Mouse (Mus musculus): ENCODE measurements around the gene Chek2. TPM values are rescaled to one million over a fixed set of nuclear protein-coding genes. Genes with fewer than 3 reads are reported as not detected.
A peak's percentile ranks its signal among the peaks of the same experiment; 100 is the strongest.
"Not testable (repeated sequence)": the region's sequence is repeated elsewhere in the genome, so short reads cannot be mapped to it uniquely, and the experiment has no call there.

The Chek2 gene
- polyA plus RNA-seq, 1 experiment, result 0.50 TPM

- Histone ChIP-seq H3K27me3 (ENCODE audit: control insufficient read depth) (no peaks in the 10 kb centered on the region), H3K4me1 (ENCODE audit: control insufficient read depth) (no peaks in the 10 kb centered on the region), H3K4me3 (replicated peaks) (no peak overlapping the region), H3K9me3 (ENCODE audit: control insufficient read depth, low read length) (no peaks in the 10 kb centered on the region), H3K36me3 (ENCODE audit: control insufficient read depth) (peaks cover 98% of the 10 kb centered on the region)
- TF ChIP-seq GATA1 (IDR thresholded peaks at IDR 0.05; ENCODE audit: low read length) (no peak), TAL1 (IDR thresholded peaks at IDR 0.05; ENCODE audit: low read length) (no peak)
Observed at GRCm38 (mm10) chr5:110868460-110868859, 28.7 kb downstream of the Chek2 start.

- H3K4me3 ChIP-seq (replicated peaks), result no peak overlapping the region
- H3K4me1 ChIP-seq (ENCODE audit: control insufficient read depth), result no peaks in the 10 kb centered on the region
- TF ChIP-seq TAL1 (IDR thresholded peaks at IDR 0.05; ENCODE audit: low read length) (no peak), GATA1 (IDR thresholded peaks at IDR 0.05; ENCODE audit: low read length) (no peak)
- peaks cover 97% of the 10 kb centered on the region for H3K36me3 ChIP-seq (ENCODE audit: control insufficient read depth)
- H3K27me3 ChIP-seq (ENCODE audit: control insufficient read depth), result no peaks in the 10 kb centered on the region
- H3K9me3 ChIP-seq (ENCODE audit: control insufficient read depth, low read length), result no peaks in the 10 kb centered on the region
Observed at GRCm38 (mm10) chr5:110869242-110869669, 29.5 kb downstream of the Chek2 start.

- Histone ChIP-seq H3K27me3 (ENCODE audit: control insufficient read depth) (no peaks in the 10 kb centered on the region), H3K4me1 (ENCODE audit: control insufficient read depth) (peaks cover 10% of the 10 kb centered on the region), H3K4me3 (replicated peaks) (no peak overlapping the region), H3K36me3 (ENCODE audit: control insufficient read depth) (peaks cover 82% of the 10 kb centered on the region), H3K9me3 (ENCODE audit: control insufficient read depth, low read length) (no peaks in the 10 kb centered on the region)
- TF ChIP-seq TAL1 (IDR thresholded peaks at IDR 0.05; ENCODE audit: low read length) (no peak), GATA1 (IDR thresholded peaks at IDR 0.05; ENCODE audit: low read length) (no peak)
Observed at GRCm38 (mm10) chr5:110873160-110873559, 33.4 kb downstream of the Chek2 start.

GRCm38 (mm10) chr5:110874711-110875110 lies 34.9 kb downstream of the Chek2 start:
- Histone ChIP-seq H3K4me1 (ENCODE audit: control insufficient read depth) (peaks cover 20% of the 10 kb centered on the region), H3K9me3 (ENCODE audit: control insufficient read depth, low read length) (no peaks in the 10 kb centered on the region), H3K36me3 (ENCODE audit: control insufficient read depth) (peaks cover 66% of the 10 kb centered on the region), H3K27me3 (ENCODE audit: control insufficient read depth) (no peaks in the 10 kb centered on the region), H3K4me3 (replicated peaks) (no peak overlapping the region)
- TF ChIP-seq GATA1 (IDR thresholded peaks at IDR 0.05; ENCODE audit: low read length) (no peak), TAL1 (IDR thresholded peaks at IDR 0.05; ENCODE audit: low read length) (no peak)

- Histone ChIP-seq H3K36me3 (ENCODE audit: control insufficient read depth) (peaks cover 60% of the 10 kb centered on the region), H3K4me3 (replicated peaks) (no peak overlapping the region), H3K4me1 (ENCODE audit: control insufficient read depth) (peaks cover 25% of the 10 kb centered on the region), H3K27me3 (ENCODE audit: control insufficient read depth) (no peaks in the 10 kb centered on the region), H3K9me3 (ENCODE audit: control insufficient read depth, low read length) (no peaks in the 10 kb centered on the region)
- no peak for TF ChIP-seq GATA1 (IDR thresholded peaks at IDR 0.05; ENCODE audit: low read length)
- no peak for TF ChIP-seq TAL1 (IDR thresholded peaks at IDR 0.05; ENCODE audit: low read length)
Observed at GRCm38 (mm10) chr5:110875286-110875685, 35.5 kb downstream of the Chek2 start.

GRCm38 (mm10) chr5:110877666-110878505 lies 38.1 kb downstream of the Chek2 start:
- no peak overlapping the region for H3K4me3 ChIP-seq (replicated peaks)
- no peaks in the 10 kb centered on the region for H3K27me3 ChIP-seq (ENCODE audit: control insufficient read depth)
- TF ChIP-seq TAL1 (IDR thresholded peaks at IDR 0.05; ENCODE audit: low read length), result no peak
- TF ChIP-seq GATA1 (IDR thresholded peaks at IDR 0.05; ENCODE audit: low read length), result no peak
- no peaks in the 10 kb centered on the region for H3K9me3 ChIP-seq (ENCODE audit: control insufficient read depth, low read length)
- peaks cover 29% of the 10 kb centered on the region for H3K4me1 ChIP-seq (ENCODE audit: control insufficient read depth)
- H3K36me3 ChIP-seq (ENCODE audit: control insufficient read depth), result peaks cover 34% of the 10 kb centered on the region

GRCm38 (mm10) chr5:110878526-110878925 lies 38.7 kb downstream of the Chek2 start:
- H3K4me3 ChIP-seq (replicated peaks); H3K9me3 ChIP-seq (ENCODE audit: control insufficient read depth, low read length); H3K27me3 ChIP-seq (ENCODE audit: control insufficient read depth): not testable (repeated sequence)
- Histone ChIP-seq H3K36me3 (ENCODE audit: control insufficient read depth) (peaks cover 28% of the 10 kb centered on the region), H3K4me1 (ENCODE audit: control insufficient read depth) (peaks cover 29% of the 10 kb centered on the region)

- Histone ChIP-seq H3K36me3 (ENCODE audit: control insufficient read depth) (peaks cover 23% of the 10 kb centered on the region), H3K4me1 (ENCODE audit: control insufficient read depth) (peaks cover 29% of the 10 kb centered on the region), H3K9me3 (ENCODE audit: control insufficient read depth, low read length) (no peaks in the 10 kb centered on the region), H3K27me3 (ENCODE audit: control insufficient read depth) (no peaks in the 10 kb centered on the region), H3K4me3 (replicated peaks) (peak overlapping the region; percentile 67)
- TF ChIP-seq TAL1 (IDR thresholded peaks at IDR 0.05; ENCODE audit: low read length) (no peak), GATA1 (IDR thresholded peaks at IDR 0.05; ENCODE audit: low read length) (no peak)
Observed at GRCm38 (mm10) chr5:110879042-110879441, 39.3 kb downstream of the Chek2 start.

GRCm38 (mm10) chr5:110879584-110880374 lies 40.0 kb downstream of the Chek2 start, which contains the start of gene Ttc28:
Gene Ttc28, plus strand, starts transcription at chr5:110879803.
- Histone ChIP-seq H3K4me1 (ENCODE audit: control insufficient read depth) (peaks cover 28% of the 10 kb centered on the region), H3K4me3 (replicated peaks) (peak within 1 kb of the TSS; percentile 67), H3K36me3 (ENCODE audit: control insufficient read depth) (peaks cover 19% of the 10 kb centered on the region), H3K27me3 (ENCODE audit: control insufficient read depth) (no peaks in the 10 kb centered on the region), H3K9me3 (ENCODE audit: control insufficient read depth, low read length) (no peaks in the 10 kb centered on the region)
- TF ChIP-seq GATA1 (IDR thresholded peaks at IDR 0.05; ENCODE audit: low read length) (no peak), TAL1 (IDR thresholded peaks at IDR 0.05; ENCODE audit: low read length) (no peak)
